Mouse (Mus musculus) thymus, postnatal 10 days (tissue): ENCODE measurements around the gene Slc25a39.

Experiments
- DNase-seq, 2 experiments: peaks; one replicate each; pipeline ENCODE4 v3.0.0; 2021; ENCODE audit warnings: low spot score in 2 of 2

The Slc25a39 gene

GRCm38 (mm10) chr11:102407834-102408215 is at the start of gene Slc25a39:
Gene Slc25a39 (minus strand): TSS chr11:102407946.
- DNase-seq = no peak

- DNase-seq = peak in 1 of 2 experiments; percentile 32
These were observed 48.1 kb upstream of the Slc25a39 start for GRCm38 (mm10) chr11:102455740-102456396.

- no peak for DNase-seq
These were observed 45.4 kb upstream of the Slc25a39 start for GRCm38 (mm10) chr11:102453131-102453530.

GRCm38 (mm10) chr11:102449043-102450008 is 41.6 kb upstream of the Slc25a39 start:
- no peak for DNase-seq

- no peak for DNase-seq
These were observed 40.6 kb upstream of the Slc25a39 start for GRCm38 (mm10) chr11:102448327-102448726.

- DNase-seq = peak; percentile 48 to 83
These were observed 39.8 kb upstream of the Slc25a39 start, which contains the start of gene Fam171a2 for GRCm38 (mm10) chr11:102447497-102447896. Gene Fam171a2 (minus strand): TSS chr11:102447682.

- DNase-seq = no peak
These were observed 39.1 kb upstream of the Slc25a39 start for GRCm38 (mm10) chr11:102446581-102447461.

GRCm38 (mm10) chr11:102445891-102446361 is 38.2 kb upstream of the Slc25a39 start:
- DNase-seq = no peak

- DNase-seq = no peak
These were observed 37.6 kb upstream of the Slc25a39 start for GRCm38 (mm10) chr11:102445264-102445890.

GRCm38 (mm10) chr11:102444781-102445180 is 37.0 kb upstream of the Slc25a39 start:
- DNase-seq = no peak

- no peak for DNase-seq
These were observed 36.6 kb upstream of the Slc25a39 start for GRCm38 (mm10) chr11:102444321-102444720.

- no peak for DNase-seq
These were observed 36.0 kb upstream of the Slc25a39 start for GRCm38 (mm10) chr11:102443740-102444139.

- no peak for DNase-seq
These were observed 34.3 kb upstream of the Slc25a39 start for GRCm38 (mm10) chr11:102442089-102442488.

- DNase-seq = no peak
These were observed 33.7 kb upstream of the Slc25a39 start for GRCm38 (mm10) chr11:102441434-102441833.

- DNase-seq = no peak
These were observed 32.5 kb upstream of the Slc25a39 start for GRCm38 (mm10) chr11:102440255-102440654.

- DNase-seq = no peak
These were observed 31.6 kb upstream of the Slc25a39 start for GRCm38 (mm10) chr11:102439093-102440082.

- peak in 1 of 2 experiments; percentile 74 for DNase-seq
These were observed 30.7 kb upstream of the Slc25a39 start for GRCm38 (mm10) chr11:102438212-102439092.

GRCm38 (mm10) chr11:102437120-102438061 is 29.6 kb upstream of the Slc25a39 start:
- DNase-seq = no peak
